Mouse (Mus musculus) central nervous system, embryonic 14 days (tissue): ENCODE results near the gene Vwf. TPM values are rescaled to one million over a fixed set of nuclear protein-coding genes. Genes with fewer than 3 reads are reported as not detected.

Source experiments
- polyA plus RNA-seq: library from polyadenylated mRNA; depleted of rRNA; stranded (reverse); fragments of >200 nt; gene quantifications from 2 replicates; pipeline ENCODE4 v1.2.3, GENCODE M21; 2012; rRNA removed

Gene Vwf
- polyA plus RNA-seq: 13.7 and 16.1 TPM in 2 replicates

GRCm38 (mm10) chr6:125546474-125546873 lies at the start of gene Vwf:
TSS of gene Vwf (plus strand) at chr6:125546774.

GRCm38 (mm10) chr6:125690057-125690703 lies 143.6 kb downstream of the Vwf start, which contains the start of gene Ano2:
TSS of gene Ano2 (plus strand) at chr6:125690419.

Other genes with a start within 250 kb of the Vwf start
- gene Ltbr, start 232.9 kb upstream of the Vwf start, polyA plus RNA-seq: 11.7 and 18.6 TPM in 2 replicates
- gene Scnn1a, start 226.1 kb upstream of the Vwf start, polyA plus RNA-seq: 0.36 and 0.73 TPM in 2 replicates
- gene Tnfrsf1a, start 197.4 kb upstream of the Vwf start, polyA plus RNA-seq: 18.5 and 32.1 TPM in 2 replicates
- gene Plekhg6, start 166.0 kb upstream of the Vwf start, polyA plus RNA-seq: 0.06 and 0.21 TPM in 2 replicates
- 43.8 and 59.6 TPM in 2 replicates for gene Cd9, start 52.0 kb upstream of the Vwf start, polyA plus RNA-seq
- 0.15 and 0.28 TPM in 2 replicates for gene Ano2, start 143.6 kb downstream of the Vwf start, polyA plus RNA-seq